Mouse (Mus musculus): Measurements from ENCODE around the gene Stk4.

Gene Stk4

GRCm38 (mm10) chr2:164199626-164200327, 129.7 kb downstream of the Stk4 start, which contains the start of gene Wfdc15a:
Gene Wfdc15a, minus strand, starts transcription at chr2:164200130.
- in situ Hi-C loops (cut with MboI; ENCODE audit: unreplicated experiment in 2 of 2) = loop anchor here in 1 of 2 experiments (25.0 kb wide), 1 partner anchor 337 kb away; the partner anchor contains the start of gene Kcnk15
